ENCODE assay signal across 11 mouse cellular contexts in the genomic region with DNA sequence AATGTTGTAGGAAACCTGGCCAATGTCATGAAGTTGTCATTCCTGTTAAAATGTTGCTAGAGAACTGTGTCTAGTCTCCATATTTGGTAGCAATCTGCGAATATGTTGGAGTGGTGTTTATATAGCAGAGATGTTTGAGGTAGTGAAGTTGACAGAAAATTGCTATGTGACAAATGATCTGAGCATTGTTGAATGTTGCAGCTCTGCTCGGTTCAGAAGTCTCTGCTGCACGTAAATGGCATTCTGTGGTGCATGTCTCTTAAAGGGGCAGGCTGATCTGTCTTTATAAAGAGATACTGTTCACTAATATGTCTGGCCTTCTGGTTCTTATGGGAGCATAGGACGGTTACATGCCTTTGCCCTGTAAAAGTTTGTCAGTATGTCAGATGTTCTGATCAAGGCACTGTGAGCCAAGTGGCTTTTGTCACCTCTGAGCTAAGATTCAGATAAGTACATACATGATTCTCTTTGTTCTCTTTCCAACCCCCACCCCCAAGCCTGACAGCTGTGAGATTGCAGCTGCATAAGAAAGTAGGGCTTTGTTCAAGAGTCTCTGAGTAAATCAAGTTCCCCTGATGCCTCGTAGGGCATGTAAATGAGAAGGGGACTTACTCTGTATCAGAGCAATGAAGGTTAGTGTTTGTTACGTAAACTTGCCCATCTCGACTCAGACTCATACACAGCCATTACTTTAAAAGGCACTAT.
DNase-seq lines count a peak whose midpoint lies in the region; ATAC-seq lines count a peak whose summit lies in the region.
"Had no signal": no experiment of that assay in that cellular context is flagged by ENCODE, and none has a peak within 500 bp of the region (broad histone marks: within the 10 kb centered on the region; RNA-seq: fewer than 3 reads in every experiment).

No protein-coding gene starts in this region.

- no peaks in the 10 kb centered on the region for H3K27me3 ChIP-seq in heart, embryonic 12.5 days (replicated peaks)
- H3K27me3 ChIP-seq in forebrain, embryonic 16.5 days (replicated peaks; ENCODE audit: control insufficient read depth, insufficient read depth, low read length): no peaks in the 10 kb centered on the region
- no peaks in the 10 kb centered on the region for H3K27me3 ChIP-seq in midbrain, embryonic 15.5 days (replicated peaks)
- H3K27me3 ChIP-seq: liver, embryonic 15.5 days had no signal

- peaks cover 6% of the 10 kb centered on the region; the same call in 1 of the 2 replicates for H3K4me1 ChIP-seq in heart, embryonic 12.5 days (replicated peaks)
- no peaks in the 10 kb centered on the region for H3K4me1 ChIP-seq in forebrain, embryonic 16.5 days (replicated peaks; ENCODE audit: control insufficient read depth, insufficient read depth, low read length)
- peaks cover 9% of the 10 kb centered on the region for H3K4me1 ChIP-seq in midbrain, embryonic 15.5 days
- H3K4me1 ChIP-seq: liver, embryonic 15.5 days had no signal

- no peaks in the 10 kb centered on the region for H3K36me3 ChIP-seq in heart, embryonic 12.5 days
- H3K36me3 ChIP-seq in forebrain, embryonic 16.5 days (ENCODE audit: control insufficient read depth, insufficient read depth): no peaks in the 10 kb centered on the region
- no peaks in the 10 kb centered on the region for H3K36me3 ChIP-seq in midbrain, embryonic 15.5 days (replicated peaks)
- H3K36me3 ChIP-seq: liver, embryonic 15.5 days had no signal

- H3K4me2 ChIP-seq in heart, embryonic 12.5 days: no peak overlapping the region
- no peak overlapping the region for H3K4me2 ChIP-seq in forebrain, embryonic 16.5 days (ENCODE audit: low read length)
- no peak overlapping the region for H3K4me2 ChIP-seq in midbrain, embryonic 15.5 days
- H3K4me2 ChIP-seq: liver, embryonic 15.5 days had no signal

- H3K9me3 ChIP-seq in heart, embryonic 12.5 days (replicated peaks): no peaks in the 10 kb centered on the region
- H3K9me3 ChIP-seq in forebrain, embryonic 16.5 days (ENCODE audit: control insufficient read depth, low read length): no peaks in the 10 kb centered on the region
- H3K9me3 ChIP-seq in midbrain, embryonic 15.5 days: no peaks in the 10 kb centered on the region
- H3K9me3 ChIP-seq: liver, embryonic 15.5 days had no signal

- 28% methylated on average over 7 of the region's 7 CpGs for WGBS in heart, embryonic 12.5 days
- WGBS in forebrain, embryonic 16.5 days: 30% methylated on average over 7 of the region's 7 CpGs
- WGBS in midbrain, embryonic 15.5 days: 21% methylated on average over 7 of the region's 7 CpGs

- ATAC-seq in heart, embryonic 12.5 days (ENCODE audit: insufficient number of reproducible peaks, low FRiP score): peak; percentile 48; the same call in 1 of the 2 replicates
- peak; percentile 91 for ATAC-seq in forebrain, embryonic 16.5 days
- ATAC-seq in midbrain, embryonic 15.5 days (replicated peaks): peak; percentile 90

- DNase-seq in heart, postnatal 4 days: no peak
- DNase-seq in ZHBTc4 (ENCODE audit: low read depth, low spot score) (peak; percentile 44), adipocyte (ENCODE audit: low spot score) (no peak)
- DNase-seq in cerebellum, adult 11 months: no peak
- no peak for DNase-seq in cerebellum, adult 9-11 months
- DNase-seq: cerebellum, adult 11-12 months; gastrocnemius, adult 2 months had no signal

- no peak overlapping the region for H3K9ac ChIP-seq in heart, embryonic 12.5 days
- no peak overlapping the region for H3K9ac ChIP-seq in forebrain, embryonic 16.5 days (replicated peaks; ENCODE audit: low read depth, low read length)
- H3K9ac ChIP-seq in midbrain, embryonic 15.5 days: no peak overlapping the region
- H3K9ac ChIP-seq: liver, embryonic 15.5 days had no signal

- no peak overlapping the region for H3K4me3 ChIP-seq in heart, embryonic 12.5 days
- H3K4me3 ChIP-seq in forebrain, embryonic 16.5 days (replicated peaks; ENCODE audit: low read length): no peak overlapping the region
- H3K4me3 ChIP-seq in midbrain, embryonic 15.5 days: no peak overlapping the region
- H3K4me3 ChIP-seq: gastrocnemius, adult 2 months; liver, embryonic 15.5 days had no signal

- no peak overlapping the region for H3K27ac ChIP-seq in heart, embryonic 12.5 days (ENCODE audit: poor library complexity, severe bottlenecking)
- peak overlapping the region; percentile 58 for H3K27ac ChIP-seq in forebrain, embryonic 16.5 days (ENCODE audit: low read length)
- peak overlapping the region; percentile 28; the same call in 1 of the 2 replicates for H3K27ac ChIP-seq in midbrain, embryonic 15.5 days
- H3K27ac ChIP-seq: gastrocnemius, adult 2 months; liver, embryonic 15.5 days had no signal
